In genomic region chr6:92090497-92090896, GRCm38 (mm10) we compare ENCODE assay signal across 8 mouse cellular contexts. TPM values are rescaled to one million over a fixed set of nuclear protein-coding genes. Genes with fewer than 3 reads are reported as not detected.
DNase-seq lines count a peak whose midpoint lies in the region; ATAC-seq and TF ChIP-seq lines count a peak whose summit lies in the region.

No protein-coding gene starts in this region.

- TF ChIP-seq POLR2A in cerebellum, adult 2 months (IDR thresholded peaks at IDR 0.05; ENCODE audit: borderline replicate concordance, insufficient read depth, low read length) = no peak
- no peak for TF ChIP-seq POLR2A in spleen, adult 2 months (IDR thresholded peaks at IDR 0.05; ENCODE audit: low read depth, low read length)

- H3K27ac ChIP-seq in cerebellum, adult 2 months (ENCODE audit: insufficient read depth, low read length) = peak overlapping the region; percentile 91; the same call in 1 of the 2 replicates
- peak overlapping the region; percentile 98 for H3K27ac ChIP-seq in spleen, adult 2 months (ENCODE audit: insufficient read depth, low read length)
- H3K27ac ChIP-seq in limb, embryonic 13.5 days = peak overlapping the region; percentile 99; the same call in 1 of the 2 replicates
- H3K27ac ChIP-seq in stomach, embryonic 15.5 days = peak overlapping the region; percentile 100

- peak overlapping the region; percentile 98 for H3K9ac ChIP-seq in limb, embryonic 13.5 days
- H3K9ac ChIP-seq in stomach, embryonic 15.5 days = peak overlapping the region; percentile 90; the same call in 1 of the 2 replicates

- WGBS in cerebellum, adult 2 months = under 1% methylated on average over 4 of the region's 4 CpGs
- 6% methylated on average over 4 of the region's 4 CpGs for WGBS in spleen, adult 2 months
- 5% methylated on average over 4 of the region's 4 CpGs for WGBS in limb, embryonic 13.5 days
- WGBS in stomach, embryonic 15.5 days = 7% methylated on average over 4 of the region's 4 CpGs

- no peak for DNase-seq in cerebellum, adult 2 months
- DNase-seq in cerebellum, postnatal 10 days = no peak
- DNase-seq in spleen, adult 2 months (ENCODE audit: low read depth in 1 of 2, low spot score in 2 of 2) = no peak
- DNase-seq in spleen, adult 12 weeks (ENCODE audit: low spot score) = no peak
- DNase-seq in urinary bladder, postnatal 10 days (ENCODE audit: low spot score) = no peak
- no peak for DNase-seq in thymus, postnatal 25 days

- H3K4me3 ChIP-seq in cerebellum, adult 2 months (replicated peaks; ENCODE audit: insufficient read depth, low read depth, low read length) = peak overlapping the region; percentile 85
- peak overlapping the region; percentile 83 for H3K4me3 ChIP-seq in spleen, adult 2 months (ENCODE audit: extremely low read depth, insufficient read depth, insufficient read length)
- peak overlapping the region; percentile 94 for H3K4me3 ChIP-seq in limb, embryonic 13.5 days
- H3K4me3 ChIP-seq in stomach, embryonic 15.5 days (replicated peaks) = peak overlapping the region; percentile 97

- peaks cover 4% of the 10 kb centered on the region; the same call in 1 of the 2 replicates for H3K4me1 ChIP-seq in cerebellum, adult 2 months (ENCODE audit: control insufficient read depth, insufficient read depth, low read length)
- H3K4me1 ChIP-seq in spleen, adult 2 months (ENCODE audit: control insufficient read depth, insufficient read depth, insufficient read length) = peaks cover 7% of the 10 kb centered on the region
- peaks cover 38% of the 10 kb centered on the region for H3K4me1 ChIP-seq in limb, embryonic 13.5 days
- H3K4me1 ChIP-seq in stomach, embryonic 15.5 days = 0 out of 2 replicates have a peak, but pooled peaks cover 4% of the 10 kb centered on the region

- no peak for ATAC-seq in limb, embryonic 13.5 days (ENCODE audit: low FRiP score, low read depth)
- no peak for ATAC-seq in stomach, embryonic 15.5 days (ENCODE audit: insufficient read depth, low FRiP score, low read depth)

- no peaks in the 10 kb centered on the region for H3K9me3 ChIP-seq in limb, embryonic 13.5 days
- no peaks in the 10 kb centered on the region for H3K9me3 ChIP-seq in stomach, embryonic 15.5 days

- TF ChIP-seq CTCF in cerebellum, adult 2 months (IDR thresholded peaks at IDR 0.05; ENCODE audit: borderline replicate concordance, insufficient read depth, low read depth, low read length) = no peak
- no peak for TF ChIP-seq CTCF in spleen, adult 2 months (IDR thresholded peaks at IDR 0.05; ENCODE audit: extremely low read depth, insufficient read depth, insufficient read length, insufficient replicate concordance)

- no peaks in the 10 kb centered on the region for H3K27me3 ChIP-seq in cerebellum, adult 2 months (ENCODE audit: control insufficient read depth, insufficient read depth, low read length)
- no peaks in the 10 kb centered on the region for H3K27me3 ChIP-seq in spleen, adult 2 months (ENCODE audit: control insufficient read depth, insufficient read depth, low read length)
- no peaks in the 10 kb centered on the region for H3K27me3 ChIP-seq in limb, embryonic 13.5 days
- H3K27me3 ChIP-seq in stomach, embryonic 15.5 days (replicated peaks) = no peaks in the 10 kb centered on the region

- peak overlapping the region; percentile 73 for H3K4me2 ChIP-seq in limb, embryonic 13.5 days (replicated peaks)
- peak overlapping the region; percentile 65 for H3K4me2 ChIP-seq in stomach, embryonic 15.5 days

- H3K36me3 ChIP-seq in spleen, adult 2 months (ENCODE audit: control insufficient read depth, insufficient read depth, low read length) = no peaks in the 10 kb centered on the region
- H3K36me3 ChIP-seq in limb, embryonic 13.5 days = no peaks in the 10 kb centered on the region
- H3K36me3 ChIP-seq in stomach, embryonic 15.5 days = no peaks in the 10 kb centered on the region

RNA-seq across cellular contexts. Expression of gene Nr2c2, which starts 0.7 kb away (rescaled TPM):
- 36.6 and 37.9 TPM in 2 replicates for polyA plus RNA-seq in cerebellum, adult 2 months (2012; rRNA removed)
- polyA plus RNA-seq in spleen, adult 2 months (2012; rRNA removed) = 14.3 and 20.5 TPM in 2 replicates
- polyA plus RNA-seq in limb, embryonic 13.5 days (2015; fragmentation: Nextera tagmentation; extraction: Ambion mirVana) = 21.1 and 24.3 TPM in 2 replicates
- polyA plus RNA-seq in stomach, embryonic 15.5 days (2015; fragmentation: Nextera tagmentation; extraction: Ambion mirVana) = 21.8 and 24.2 TPM in 2 replicates
